Mouse (Mus musculus) ES-Bruce4 (cell line): ENCODE data around the gene Msi2.

ENCODE experiments used
- CTCF ChIP-seq: IDR thresholded peaks from one replicate; pipeline ENCODE4 v1.8.1; 2011; ENCODE audit warnings: low read depth, low read length
- EP300 ChIP-seq: IDR thresholded peaks from 2 replicates; pipeline ENCODE4 v1.6.1; 2011; ENCODE audit warnings: low read depth, low read length; ENCODE audit not compliant: insufficient read depth
- POLR2A ChIP-seq: IDR thresholded peaks from one replicate; pipeline ENCODE4 v1.8.1; 2011; ENCODE audit warnings: low read length; ENCODE audit not compliant: insufficient read depth

DNA sequence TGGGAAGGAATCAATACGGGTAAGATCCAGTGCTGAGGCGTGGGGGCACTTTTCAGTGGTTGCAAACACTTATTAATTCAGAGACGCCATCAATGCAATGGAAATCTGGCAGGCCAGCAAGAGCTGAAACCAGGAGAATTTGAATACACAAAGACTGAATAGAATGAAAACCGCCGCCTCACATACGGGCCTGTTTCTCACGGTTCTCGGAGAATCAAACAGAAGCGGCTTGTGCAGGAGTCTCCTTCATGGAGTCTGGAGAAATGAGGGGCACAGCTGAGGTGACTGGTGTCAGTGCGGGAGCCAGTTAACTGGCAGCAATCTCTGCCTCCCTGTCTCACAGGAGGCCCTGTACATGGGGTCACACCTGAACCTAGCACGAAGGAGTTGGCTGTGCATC, 235.7 kb downstream of the Msi2 start:
- TF ChIP-seq CTCF (no peak), POLR2A (no peak), EP300 (no peak)
